ENCODE assay signal across 22 mouse cellular contexts in the genomic region with DNA sequence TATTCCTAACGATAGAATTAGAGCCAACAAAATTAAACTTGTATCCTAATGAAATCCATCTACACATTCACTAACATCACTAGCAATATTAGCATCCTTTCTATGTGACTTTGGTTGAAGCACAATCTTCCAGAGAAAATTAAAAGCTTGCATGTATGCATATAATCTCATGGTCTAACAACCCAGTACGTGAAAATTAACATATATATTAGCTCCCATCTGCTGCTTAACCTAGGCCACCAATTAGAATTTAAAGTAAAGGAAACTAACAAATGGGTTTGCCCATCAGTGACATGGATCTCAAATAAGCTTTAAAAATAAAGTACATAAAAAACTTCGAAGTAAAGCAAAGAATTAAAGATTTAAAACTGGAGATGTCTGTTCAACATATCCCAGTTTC.
DNase-seq lines count a peak whose midpoint lies in the region; ATAC-seq and TF ChIP-seq lines count a peak whose summit lies in the region.
"Had no signal": no experiment of that assay in that cellular context is flagged by ENCODE, and none has a peak within 500 bp of the region (broad histone marks: within the 10 kb centered on the region; RNA-seq: fewer than 3 reads in every experiment).

No protein-coding gene starts in this region.

- H3K27ac ChIP-seq in forebrain, embryonic 12.5 days = no peak overlapping the region
- no peak overlapping the region for H3K27ac ChIP-seq in forebrain, embryonic 14.5 days (ENCODE audit: low read depth, low read length)
- H3K27ac ChIP-seq in midbrain, embryonic 12.5 days (replicated peaks) = no peak overlapping the region
- H3K27ac ChIP-seq in midbrain, embryonic 10.5 days (replicated peaks) = no peak overlapping the region
- H3K27ac ChIP-seq: embryonic facial prominence, embryonic 10.5 days; embryonic facial prominence, embryonic 12.5 days; forebrain, embryonic 15.5 days had no signal

- no peaks in the 10 kb centered on the region for H3K27me3 ChIP-seq in forebrain, embryonic 12.5 days
- no peaks in the 10 kb centered on the region for H3K27me3 ChIP-seq in forebrain, embryonic 14.5 days (replicated peaks; ENCODE audit: control insufficient read depth, insufficient read depth, low read length)
- H3K27me3 ChIP-seq in midbrain, embryonic 12.5 days = no peaks in the 10 kb centered on the region
- no peaks in the 10 kb centered on the region for H3K27me3 ChIP-seq in midbrain, embryonic 10.5 days (ENCODE audit: low read depth, poor library complexity, severe bottlenecking)
- H3K27me3 ChIP-seq: CH12.LX; embryonic facial prominence, embryonic 12.5 days; forebrain, embryonic 15.5 days; Patski had no signal

- DNase-seq in forebrain, embryonic 14.5 days (ENCODE audit: low spot score) = no peak
- no peak for DNase-seq in midbrain, embryonic 10.5 days (ENCODE audit: low spot score)
- DNase-seq in brain, embryonic 14.5 days (ENCODE audit: low read depth) = peak; percentile 13
- DNase-seq: adrenal gland, adult 2 months; adrenal gland, postnatal 10 days; adrenal gland, postnatal 25 days; B cell, adult 2 months; cerebellum, adult 11-12 months; cerebellum, adult 2 months; cerebellum, adult 9-10 months; cerebellum, postnatal 10 days; cerebellum, postnatal 25 days; forebrain, postnatal 0 days had no signal

- TF ChIP-seq CTCF in brain, embryonic 14.5 days (IDR thresholded peaks at IDR 0.05; ENCODE audit: borderline replicate concordance, extremely low read depth, insufficient read depth, insufficient read length) = no peak

- H3K4me3 ChIP-seq in forebrain, embryonic 12.5 days (replicated peaks) = no peak overlapping the region
- H3K4me3 ChIP-seq in forebrain, embryonic 14.5 days (ENCODE audit: low read depth, low read length) = no peak overlapping the region
- H3K4me3 ChIP-seq in midbrain, embryonic 12.5 days = no peak overlapping the region
- H3K4me3 ChIP-seq in midbrain, embryonic 10.5 days = no peak overlapping the region
- H3K4me3 ChIP-seq: embryonic facial prominence, embryonic 10.5 days; embryonic facial prominence, embryonic 12.5 days; forebrain, embryonic 15.5 days had no signal

- H3K36me3 ChIP-seq in forebrain, embryonic 12.5 days (replicated peaks) = no peaks in the 10 kb centered on the region
- no peaks in the 10 kb centered on the region for H3K36me3 ChIP-seq in forebrain, embryonic 14.5 days (ENCODE audit: control insufficient read depth, insufficient read depth, low read length)
- H3K36me3 ChIP-seq in midbrain, embryonic 12.5 days = no peaks in the 10 kb centered on the region
- no peaks in the 10 kb centered on the region for H3K36me3 ChIP-seq in midbrain, embryonic 10.5 days
- H3K36me3 ChIP-seq: embryonic facial prominence, embryonic 10.5 days; embryonic facial prominence, embryonic 12.5 days; forebrain, embryonic 15.5 days; G1E had no signal

- no peak for TF ChIP-seq POLR2A in brain, embryonic 14.5 days (IDR thresholded peaks at IDR 0.05; ENCODE audit: borderline replicate concordance, extremely low read depth, insufficient read depth, insufficient read length, poor library complexity, severe bottlenecking)

- H3K4me1 ChIP-seq in forebrain, embryonic 12.5 days = no peaks in the 10 kb centered on the region
- H3K4me1 ChIP-seq in forebrain, embryonic 14.5 days (ENCODE audit: control insufficient read depth, insufficient read depth, low read length) = no peaks in the 10 kb centered on the region
- no peaks in the 10 kb centered on the region for H3K4me1 ChIP-seq in midbrain, embryonic 12.5 days
- H3K4me1 ChIP-seq in midbrain, embryonic 10.5 days = no peaks in the 10 kb centered on the region
- H3K4me1 ChIP-seq: embryonic facial prominence, embryonic 10.5 days; embryonic facial prominence, embryonic 12.5 days; forebrain, embryonic 15.5 days had no signal

- 0 out of 2 replicates have a peak, but pooled peaks have one; percentile 33 for ATAC-seq in forebrain, embryonic 12.5 days (ENCODE audit: low FRiP score)
- no peak for ATAC-seq in forebrain, embryonic 14.5 days
- peak; percentile 66; the same call in 1 of the 2 replicates for ATAC-seq in midbrain, embryonic 12.5 days (ENCODE audit: low FRiP score, low read depth)
- ATAC-seq: CD4-positive, CD25-positive, alpha-beta regulatory T cell, adult 4 months; forebrain, embryonic 15.5 days; forebrain, postnatal 0 days; Patski had no signal

- no peak overlapping the region for H3K4me2 ChIP-seq in forebrain, embryonic 12.5 days
- H3K4me2 ChIP-seq in forebrain, embryonic 14.5 days (ENCODE audit: low read length) = no peak overlapping the region
- no peak overlapping the region for H3K4me2 ChIP-seq in midbrain, embryonic 12.5 days (replicated peaks)
- H3K4me2 ChIP-seq: embryonic facial prominence, embryonic 12.5 days; forebrain, embryonic 15.5 days had no signal

- no peaks in the 10 kb centered on the region for H3K9me3 ChIP-seq in forebrain, embryonic 12.5 days
- no peaks in the 10 kb centered on the region for H3K9me3 ChIP-seq in forebrain, embryonic 14.5 days (replicated peaks; ENCODE audit: control insufficient read depth, low read length)
- H3K9me3 ChIP-seq in midbrain, embryonic 12.5 days = no peaks in the 10 kb centered on the region
- no peaks in the 10 kb centered on the region for H3K9me3 ChIP-seq in midbrain, embryonic 10.5 days (replicated peaks)
- H3K9me3 ChIP-seq: embryonic facial prominence, embryonic 10.5 days; embryonic facial prominence, embryonic 12.5 days; forebrain, embryonic 15.5 days had no signal

- WGBS in forebrain, embryonic 12.5 days = 82% methylated on average over 3 of the region's 3 CpGs
- 80% methylated on average over 3 of the region's 3 CpGs for WGBS in forebrain, embryonic 14.5 days
- WGBS in midbrain, embryonic 12.5 days = 76% methylated on average over 3 of the region's 3 CpGs
- 89% methylated on average over 3 of the region's 3 CpGs for WGBS in midbrain, embryonic 10.5 days

- H3K9ac ChIP-seq in forebrain, embryonic 12.5 days = no peak overlapping the region
- H3K9ac ChIP-seq in forebrain, embryonic 14.5 days (ENCODE audit: low read length) = no peak overlapping the region
- no peak overlapping the region for H3K9ac ChIP-seq in midbrain, embryonic 12.5 days (replicated peaks)
- H3K9ac ChIP-seq: embryonic facial prominence, embryonic 12.5 days; forebrain, embryonic 15.5 days; forebrain, postnatal 0 days had no signal
